Mouse (Mus musculus) heart, embryonic 15.5 days (tissue): ENCODE results near the gene Fzr1. TPM values are rescaled to one million over a fixed set of nuclear protein-coding genes. Genes with fewer than 3 reads are reported as not detected.
A peak's percentile ranks its signal among the peaks of the same experiment; 100 is the strongest.

Experiments
- ATAC-seq: fragments of 200-750 bp; cut with Nextera tagmentation; replicated peaks from 2 replicates; pipeline ENCODE4 v1.8.0; 2017; ENCODE audit warnings: low read depth, moderate TSS enrichment; ENCODE audit not compliant: insufficient number of reproducible peaks, insufficient read depth, low FRiP score
- H3K27ac ChIP-seq: fragments of 300-500 bp; sonication (generic); 2 replicates; pipeline ENCODE4 v1.5.1; 2015; ENCODE audit warnings: mild to moderate bottlenecking, inconsistent platforms
- H3K27me3 ChIP-seq: fragments of 300-500 bp; sonication (generic); 2 replicates; pipeline ENCODE4 v1.6.1; 2015; ENCODE audit warnings: inconsistent platforms
- H3K36me3 ChIP-seq: fragments of 300-500 bp; sonication (generic); 2 replicates; pipeline ENCODE4 v1.6.1; 2015; ENCODE audit warnings: mild to moderate bottlenecking, inconsistent platforms
- H3K4me1 ChIP-seq: fragments of 300-500 bp; sonication (generic); replicated peaks from 2 replicates; pipeline ENCODE4 v1.6.1; 2015; ENCODE audit warnings: inconsistent platforms
- H3K4me2 ChIP-seq: fragments of 300-500 bp; sonication (generic); 2 replicates; pipeline ENCODE4 v1.6.1; 2015; ENCODE audit warnings: inconsistent platforms, mild to moderate bottlenecking, moderate library complexity
- H3K4me3 ChIP-seq: fragments of 300-500 bp; sonication (generic); 2 replicates; pipeline ENCODE4 v1.5.1; 2015; ENCODE audit warnings: mild to moderate bottlenecking, inconsistent platforms
- H3K9ac ChIP-seq: fragments of 300-500 bp; sonication (generic); 2 replicates; pipeline ENCODE4 v1.6.1; 2015; ENCODE audit warnings: mild to moderate bottlenecking, inconsistent platforms
- H3K9me3 ChIP-seq: fragments of 300-500 bp; sonication (generic); replicated peaks from 2 replicates; pipeline ENCODE4 v1.6.1; 2016; ENCODE audit warnings: inconsistent platforms
- WGBS: fragments of 180-500 bp; shearing (Covaris S2); methylation state at CpG from one replicate; pipeline ENCODE4 v1.1.7; 2015; ENCODE audit warnings: mixed read lengths; 5-methylcytosine and 5-hydroxymethylcytosine counted together
- polyA plus RNA-seq: library from polyadenylated mRNA; unstranded; fragments of >200 nt; fragmentation: Nextera tagmentation; extraction: Ambion mirVana; gene quantifications from 2 replicates; pipeline ENCODE4 v1.2.1, GENCODE M21; 2015

Fzr1 gene
- polyA plus RNA-seq, 1 experiment from 2014 or later, result 66.5 TPM

GRCm38 (mm10) chr10:81415146-81415545, 36.8 kb upstream of the Fzr1 start:
- ATAC-seq, result no peak
- Histone ChIP-seq H3K27me3 (no peaks in the 10 kb centered on the region), H3K4me1 (peaks cover 95% of the 10 kb centered on the region), H3K9me3 (no peaks in the 10 kb centered on the region), H3K27ac (peak overlapping the region; percentile 98), H3K36me3 (peaks cover 2% of the 10 kb centered on the region; the same call in 1 of the 2 replicates), H3K4me2 (no peak overlapping the region), H3K4me3 (no peak overlapping the region), H3K9ac (no peak overlapping the region)
- WGBS, result 70% methylated on average over 5 of the region's 5 CpGs

- Histone ChIP-seq H3K4me1 (peaks cover 98% of the 10 kb centered on the region), H3K4me2 (no peak overlapping the region), H3K36me3 (no peaks in the 10 kb centered on the region), H3K4me3 (no peak overlapping the region), H3K9ac (no peak overlapping the region), H3K9me3 (no peaks in the 10 kb centered on the region), H3K27ac (peak overlapping the region; percentile 98), H3K27me3 (no peaks in the 10 kb centered on the region)
- no peak for ATAC-seq
Measured at GRCm38 (mm10) chr10:81414682-81415081, 36.4 kb upstream of the Fzr1 start.

GRCm38 (mm10) chr10:81413310-81414261, 35.3 kb upstream of the Fzr1 start:
- Histone ChIP-seq H3K4me1 (peaks cover 100% of the 10 kb centered on the region), H3K9me3 (no peaks in the 10 kb centered on the region), H3K36me3 (no peaks in the 10 kb centered on the region), H3K9ac (no peak overlapping the region), H3K27me3 (no peaks in the 10 kb centered on the region), H3K4me3 (peak overlapping the region; percentile 7; the same call in 1 of the 2 replicates), H3K4me2 (peak overlapping the region; percentile 44), H3K27ac (peak overlapping the region; percentile 98)
- 35% methylated on average over 26 of the region's 26 CpGs for WGBS
- no peak for ATAC-seq

- no peaks in the 10 kb centered on the region for H3K27me3 ChIP-seq
- H3K27ac ChIP-seq, result peak overlapping the region; percentile 98
- H3K9ac ChIP-seq, result peak overlapping the region; percentile 37; the same call in 1 of the 2 replicates
- no peaks in the 10 kb centered on the region for H3K9me3 ChIP-seq
- WGBS, result 65% methylated on average over 16 of the region's 16 CpGs
- no peak overlapping the region for H3K4me3 ChIP-seq
- H3K36me3 ChIP-seq, result no peaks in the 10 kb centered on the region
- H3K4me2 ChIP-seq, result peak overlapping the region; percentile 49
- H3K4me1 ChIP-seq, result peaks cover 100% of the 10 kb centered on the region
- no peak for ATAC-seq
Measured at GRCm38 (mm10) chr10:81412586-81413309, 34.4 kb upstream of the Fzr1 start.

- peak; percentile 47 for ATAC-seq
- H3K4me3 ChIP-seq, result no peak overlapping the region
- no peaks in the 10 kb centered on the region for H3K9me3 ChIP-seq
- no peaks in the 10 kb centered on the region for H3K27me3 ChIP-seq
- peak overlapping the region; percentile 98 for H3K27ac ChIP-seq
- H3K4me2 ChIP-seq, result peak overlapping the region; percentile 49
- WGBS, result 29% methylated on average over 18 of the region's 18 CpGs
- peaks cover 100% of the 10 kb centered on the region for H3K4me1 ChIP-seq
- H3K9ac ChIP-seq, result peak overlapping the region; percentile 37
- no peaks in the 10 kb centered on the region; the same call in 1 of the 2 replicates for H3K36me3 ChIP-seq
Measured at GRCm38 (mm10) chr10:81411471-81412400, 33.4 kb upstream of the Fzr1 start.

GRCm38 (mm10) chr10:81410981-81411380, 32.7 kb upstream of the Fzr1 start:
- no peak overlapping the region; the same call in 1 of the 2 replicates for H3K9ac ChIP-seq

GRCm38 (mm10) chr10:81410350-81410749, 32.0 kb upstream of the Fzr1 start:
- Histone ChIP-seq H3K27me3 (no peaks in the 10 kb centered on the region), H3K9ac (no peak overlapping the region), H3K4me1 (peaks cover 99% of the 10 kb centered on the region), H3K4me2 (peak overlapping the region; percentile 49), H3K9me3 (no peaks in the 10 kb centered on the region), H3K4me3 (no peak overlapping the region), H3K36me3 (peaks cover 8% of the 10 kb centered on the region), H3K27ac (peak overlapping the region; percentile 98)
- 62% methylated on average over 4 of the region's 4 CpGs for WGBS
- ATAC-seq, result no peak

More at GRCm38 (mm10) chr10:81410981-81411380, 32.7 kb upstream of the Fzr1 start:
- Histone ChIP-seq H3K4me3 (no peak overlapping the region), H3K4me2 (peak overlapping the region; percentile 49), H3K27me3 (no peaks in the 10 kb centered on the region), H3K36me3 (peaks cover 2% of the 10 kb centered on the region), H3K9me3 (no peaks in the 10 kb centered on the region), H3K27ac (peak overlapping the region; percentile 98), H3K4me1 (peaks cover 100% of the 10 kb centered on the region)
- 63% methylated on average over 9 of the region's 9 CpGs for WGBS
- ATAC-seq, result no peak

- Histone ChIP-seq H3K4me3 (peak overlapping the region; percentile 4), H3K36me3 (peaks cover 13% of the 10 kb centered on the region), H3K9me3 (no peaks in the 10 kb centered on the region), H3K27me3 (no peaks in the 10 kb centered on the region), H3K4me1 (peaks cover 95% of the 10 kb centered on the region), H3K27ac (peak overlapping the region; percentile 98), H3K4me2 (peak overlapping the region; percentile 32; the same call in 1 of the 2 replicates), H3K9ac (no peak overlapping the region)
- ATAC-seq, result no peak
- WGBS, result 34% methylated on average over 8 of the region's 8 CpGs
Measured at GRCm38 (mm10) chr10:81409330-81409729, 31.0 kb upstream of the Fzr1 start.

GRCm38 (mm10) chr10:81408871-81409291, 30.6 kb upstream of the Fzr1 start:
- 0 out of 2 replicates have a peak overlapping the region, but pooled peaks have one; percentile 32 for H3K4me2 ChIP-seq
- H3K27me3 ChIP-seq, result no peaks in the 10 kb centered on the region
- WGBS, result 31% methylated on average over 9 of the region's 9 CpGs
- peak overlapping the region; percentile 98 for H3K27ac ChIP-seq
- H3K9me3 ChIP-seq, result no peaks in the 10 kb centered on the region
- H3K36me3 ChIP-seq, result peaks cover 16% of the 10 kb centered on the region
- H3K4me1 ChIP-seq, result peaks cover 91% of the 10 kb centered on the region
- no peak overlapping the region for H3K4me3 ChIP-seq
- no peak overlapping the region for H3K9ac ChIP-seq
- peak; percentile 40 for ATAC-seq

GRCm38 (mm10) chr10:81408424-81408729, 30.1 kb upstream of the Fzr1 start:
- Histone ChIP-seq H3K4me3 (no peak overlapping the region), H3K9me3 (no peaks in the 10 kb centered on the region), H3K4me1 (peaks cover 88% of the 10 kb centered on the region), H3K27me3 (no peaks in the 10 kb centered on the region), H3K27ac (peak overlapping the region; percentile 98), H3K36me3 (peaks cover 21% of the 10 kb centered on the region), H3K9ac (no peak overlapping the region), H3K4me2 (peak overlapping the region; percentile 51; the same call in 1 of the 2 replicates)
- 49% methylated on average over 13 of the region's 13 CpGs for WGBS
- no peak for ATAC-seq
